Mouse (Mus musculus) embryo, embryonic 11.5 days (tissue): Measurements from ENCODE around the gene Fbxw24.
"Not testable (repeated sequence)": the region's sequence is repeated elsewhere in the genome, so short reads cannot be mapped to it uniquely, and the experiment has no call there.

Experiments
- DNase-seq: peaks from one replicate; pipeline ENCODE4 v3.0.0-alpha.2; 2012; ENCODE audit warnings: low read depth, low spot score

Gene Fbxw24

GRCm38 (mm10) chr9:109625957-109626356 is at the start of gene Fbxw24:
Fbxw24 (minus strand) TSS chr9:109626057.
- DNase-seq = not testable (repeated sequence)

GRCm38 (mm10) chr9:109664552-109664951 is 38.7 kb upstream of the Fbxw24 start, which contains the start of gene Fbxw25:
Fbxw25 (minus strand) TSS chr9:109664652.
- DNase-seq = not testable (repeated sequence)

- DNase-seq = peak; percentile 8
Observed at GRCm38 (mm10) chr9:109606837-109607236, 19.0 kb downstream of the Fbxw24 start.

- DNase-seq = not testable (repeated sequence)
Observed at GRCm38 (mm10) chr9:109602128-109602527, 23.7 kb downstream of the Fbxw24 start.

- DNase-seq = no peak
Observed at GRCm38 (mm10) chr9:109597226-109597625, 28.6 kb downstream of the Fbxw24 start.

GRCm38 (mm10) chr9:109594866-109595265 is 31.0 kb downstream of the Fbxw24 start:
- no peak for DNase-seq

GRCm38 (mm10) chr9:109568162-109568561 is 57.7 kb downstream of the Fbxw24 start, which contains the start of gene Fbxw15:
Fbxw15 (minus strand) TSS chr9:109568262.
- not testable (repeated sequence) for DNase-seq

- no peak for DNase-seq
Observed at GRCm38 (mm10) chr9:109565546-109565945, 60.3 kb downstream of the Fbxw24 start.

- DNase-seq = not testable (repeated sequence)
Observed at GRCm38 (mm10) chr9:109562106-109562505, 63.8 kb downstream of the Fbxw24 start.

- DNase-seq = no peak
Observed at GRCm38 (mm10) chr9:109552483-109552882, 73.4 kb downstream of the Fbxw24 start.
